Mouse (Mus musculus): ENCODE measurements at regions not wholly inside any gene's neighbourhood (a gene's known extent, or its start where the extent isn't known, plus 50 kb on each side); places are given as distances from the start of the nearest gene placed in this dataset.

DNA sequence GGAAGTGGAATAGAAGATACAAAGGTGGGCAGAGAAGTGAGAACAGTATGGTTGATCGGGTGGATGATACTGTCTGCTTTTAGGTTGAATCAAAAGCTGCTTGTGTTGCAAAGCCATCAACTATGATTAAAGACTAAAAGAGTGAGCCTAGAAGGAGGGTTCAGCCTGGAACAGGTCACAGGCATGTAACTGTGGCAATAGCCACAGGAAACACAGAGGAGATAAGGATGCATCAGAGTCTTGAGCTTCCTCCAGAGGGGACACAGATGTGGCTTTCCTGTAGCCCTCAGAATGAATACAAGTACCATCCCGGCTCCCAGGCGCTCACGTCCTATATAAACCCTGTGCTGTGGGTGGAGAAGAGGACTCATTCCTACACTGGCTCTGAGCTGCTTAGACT is 180.9 kb downstream of the Fam49a start:
- Histone ChIP-seq H3K9ac (no peak overlapping the region), H3K27ac (no peak overlapping the region), H3K36me3 (no peaks in the 10 kb centered on the region), H3K27me3 (no peaks in the 10 kb centered on the region), H3K4me2 (no peak overlapping the region), H3K4me1 (no peaks in the 10 kb centered on the region), H3K9me3 (replicated peaks) (no peaks in the 10 kb centered on the region), H3K4me3 (replicated peaks) (no peak overlapping the region)
- 91% methylated on average over 4 of the region's 4 CpGs for WGBS
- no peak for ATAC-seq (replicated peaks; ENCODE audit: low FRiP score)

DNA sequence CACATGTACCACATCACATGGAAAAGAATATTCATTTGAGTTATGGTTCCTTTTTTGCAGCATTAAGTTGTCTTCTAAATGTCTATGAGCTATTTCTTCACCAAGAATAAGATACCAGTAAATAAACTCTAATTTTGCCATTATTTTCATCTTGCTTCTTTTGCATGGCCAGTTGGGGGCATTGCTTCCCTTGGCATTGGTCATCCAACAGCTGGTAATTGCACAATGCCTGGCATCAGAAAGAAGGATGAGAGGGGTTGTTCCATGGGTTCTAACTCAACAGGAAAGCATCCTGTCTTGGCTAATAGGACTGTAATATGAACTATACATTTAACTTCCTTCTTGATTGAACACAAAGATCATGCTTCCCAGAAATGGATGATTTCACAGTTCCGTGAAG is 174.4 kb downstream of the Fam49a start:
- Histone ChIP-seq H3K27me3 (no peaks in the 10 kb centered on the region), H3K4me1 (no peaks in the 10 kb centered on the region), H3K27ac (no peak overlapping the region), H3K4me2 (no peak overlapping the region), H3K9me3 (replicated peaks) (no peaks in the 10 kb centered on the region), H3K9ac (no peak overlapping the region), H3K4me3 (replicated peaks) (no peak overlapping the region), H3K36me3 (no peaks in the 10 kb centered on the region)
- WGBS, result 95% methylated on average over 1 of the region's 1 CpGs
- ATAC-seq (replicated peaks; ENCODE audit: low FRiP score), result no peak

DNA sequence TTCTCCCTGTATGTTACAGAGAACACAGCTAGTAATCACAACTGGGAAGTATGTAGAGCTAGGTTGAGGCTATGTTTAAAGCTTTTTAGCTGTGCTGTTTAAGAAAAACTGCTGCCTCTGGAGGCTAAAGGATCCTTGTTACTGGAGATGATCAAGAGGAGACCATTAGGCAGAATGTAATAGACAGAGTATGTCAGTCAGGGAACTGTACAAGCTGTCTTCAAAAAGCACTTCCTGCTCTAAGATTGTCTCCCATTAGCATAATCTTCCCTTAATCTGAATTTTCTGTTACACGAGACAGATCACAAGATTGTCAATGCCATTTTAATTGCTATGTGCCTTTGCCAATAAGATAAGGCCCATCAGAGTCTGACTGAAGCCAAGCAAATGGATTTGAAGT is 170.7 kb downstream of the Fam49a start:
- Histone ChIP-seq H3K4me3 (replicated peaks) (no peak overlapping the region), H3K9ac (no peak overlapping the region), H3K36me3 (no peaks in the 10 kb centered on the region), H3K9me3 (replicated peaks) (no peaks in the 10 kb centered on the region), H3K4me1 (no peaks in the 10 kb centered on the region), H3K4me2 (no peak overlapping the region), H3K27ac (no peak overlapping the region), H3K27me3 (no peaks in the 10 kb centered on the region)
- WGBS, result 70% methylated on average over 1 of the region's 1 CpGs
- ATAC-seq (replicated peaks; ENCODE audit: low FRiP score), result no peak

Measured in kidney, embryonic 15.5 days (tissue).